Mouse (Mus musculus) embryonic facial prominence, embryonic 13.5 days (tissue): Measurements from ENCODE around the gene Ms4a4b. TPM values are rescaled to one million over a fixed set of nuclear protein-coding genes. Genes with fewer than 3 reads are reported as not detected.
"Not testable (repeated sequence)": the region's sequence is repeated elsewhere in the genome, so short reads cannot be mapped to it uniquely, and the experiment has no call there.

ENCODE experiments used
- ATAC-seq: fragments of 200-750 bp; cut with Nextera tagmentation; 2 replicates; pipeline ENCODE4 v1.8.0; 2017; ENCODE audit warnings: low read depth; ENCODE audit not compliant: insufficient number of reproducible peaks, insufficient read depth, low FRiP score, low TSS enrichment
- H3K27ac ChIP-seq: fragments of 300-500 bp; sonication (generic); 2 replicates; pipeline ENCODE4 v1.5.1; 2015; ENCODE audit warnings: moderate library complexity, mild to moderate bottlenecking, inconsistent platforms
- H3K27me3 ChIP-seq: fragments of 300-500 bp; sonication (generic); 2 replicates; pipeline ENCODE4 v1.6.1; 2015; ENCODE audit warnings: mild to moderate bottlenecking, inconsistent platforms
- H3K36me3 ChIP-seq: fragments of 300-500 bp; sonication (generic); 2 replicates; pipeline ENCODE4 v1.6.1; 2015; ENCODE audit warnings: mild to moderate bottlenecking, inconsistent platforms
- H3K4me1 ChIP-seq: fragments of 300-500 bp; sonication (generic); 2 replicates; pipeline ENCODE4 v1.6.1; 2015; ENCODE audit warnings: inconsistent platforms
- H3K4me2 ChIP-seq: fragments of 300-500 bp; sonication (generic); 2 replicates; pipeline ENCODE4 v1.6.1; 2015; ENCODE audit warnings: moderate library complexity, mild to moderate bottlenecking, inconsistent platforms
- H3K4me3 ChIP-seq: fragments of 300-500 bp; sonication (generic); 2 replicates; pipeline ENCODE4 v1.5.1; 2015; ENCODE audit warnings: mild to moderate bottlenecking, inconsistent platforms
- H3K9ac ChIP-seq: fragments of 300-500 bp; sonication (generic); 2 replicates; pipeline ENCODE4 v1.6.1; 2015; ENCODE audit warnings: mild to moderate bottlenecking, inconsistent platforms
- H3K9me3 ChIP-seq: fragments of 300-500 bp; sonication (generic); 2 replicates; pipeline ENCODE4 v1.6.1; 2016; ENCODE audit warnings: inconsistent platforms
- WGBS: fragments of 180-500 bp; shearing (Covaris S2); methylation state at CpG from one replicate; pipeline ENCODE4 v1.1.7; 2015; ENCODE audit warnings: mixed read lengths; 5-methylcytosine and 5-hydroxymethylcytosine counted together
- polyA plus RNA-seq: library from polyadenylated mRNA; unstranded; fragments of >200 nt; fragmentation: Nextera tagmentation; extraction: Ambion mirVana; gene quantifications from 2 replicates; pipeline ENCODE4 v1.2.1, GENCODE M21; 2015

Gene Ms4a4b
- polyA plus RNA-seq, 1 experiment from 2014 or later = 0.13 TPM

GRCm38 (mm10) chr19:11447238-11447637 lies 3.9 kb downstream of the Ms4a4b start:
- no peaks in the 10 kb centered on the region for H3K4me1 ChIP-seq
- 86% methylated on average over 2 of the region's 2 CpGs for WGBS
- no peak for ATAC-seq

GRCm38 (mm10) chr19:11459041-11459440 lies 15.7 kb downstream of the Ms4a4b start:
- H3K27me3 ChIP-seq, H3K4me3 ChIP-seq, H3K9me3 ChIP-seq, ATAC-seq, H3K4me1 ChIP-seq, H3K9ac ChIP-seq, H3K4me2 ChIP-seq, H3K36me3 ChIP-seq, H3K27ac ChIP-seq: not testable (repeated sequence)
- WGBS = 81% methylated on average over 4 of the region's 4 CpGs

More at GRCm38 (mm10) chr19:11447238-11447637, 3.9 kb downstream of the Ms4a4b start:
- Histone ChIP-seq H3K4me3 (no peak overlapping the region), H3K9me3 (no peaks in the 10 kb centered on the region), H3K4me2 (no peak overlapping the region), H3K27me3 (no peaks in the 10 kb centered on the region), H3K9ac (no peak overlapping the region), H3K36me3 (no peaks in the 10 kb centered on the region), H3K27ac (no peak overlapping the region)

GRCm38 (mm10) chr19:11464795-11465194 lies 21.4 kb downstream of the Ms4a4b start:
- H3K4me3 ChIP-seq, H3K36me3 ChIP-seq, H3K9me3 ChIP-seq, H3K9ac ChIP-seq, H3K27me3 ChIP-seq, H3K4me1 ChIP-seq, ATAC-seq, H3K4me2 ChIP-seq, H3K27ac ChIP-seq: not testable (repeated sequence)
- WGBS = 31% methylated on average over 1 of the region's 1 CpGs

- no peaks in the 10 kb centered on the region for H3K27me3 ChIP-seq
- WGBS = 69% methylated on average over 5 of the region's 5 CpGs
- H3K9ac ChIP-seq = no peak overlapping the region
- no peak for ATAC-seq
- no peak overlapping the region for H3K4me3 ChIP-seq
- H3K27ac ChIP-seq = no peak overlapping the region
- H3K4me2 ChIP-seq = no peak overlapping the region
- no peaks in the 10 kb centered on the region for H3K36me3 ChIP-seq
- H3K9me3 ChIP-seq = no peaks in the 10 kb centered on the region
- H3K4me1 ChIP-seq = no peaks in the 10 kb centered on the region
Observed at GRCm38 (mm10) chr19:11466471-11466870, 23.1 kb downstream of the Ms4a4b start.

GRCm38 (mm10) chr19:11468361-11468760 lies 25.0 kb downstream of the Ms4a4b start:
- not testable (repeated sequence) for H3K27ac ChIP-seq, H3K4me2 ChIP-seq, H3K9me3 ChIP-seq, ATAC-seq, H3K9ac ChIP-seq, H3K4me3 ChIP-seq, H3K4me1 ChIP-seq, H3K27me3 ChIP-seq, H3K36me3 ChIP-seq
- 85% methylated on average over 1 of the region's 1 CpGs for WGBS

- not testable (repeated sequence) for H3K27ac ChIP-seq, H3K4me1 ChIP-seq, H3K9ac ChIP-seq, H3K9me3 ChIP-seq, H3K36me3 ChIP-seq, H3K4me2 ChIP-seq, H3K4me3 ChIP-seq, H3K27me3 ChIP-seq, ATAC-seq
- WGBS = 77% methylated on average over 4 of the region's 4 CpGs
Observed at GRCm38 (mm10) chr19:11469215-11469614, 25.9 kb downstream of the Ms4a4b start, which contains the start of gene Ms4a6c. Gene Ms4a6c, plus strand, starts transcription at chr19:11469366.

- WGBS = 77% methylated on average over 2 of the region's 2 CpGs
- Histone ChIP-seq H3K9ac (no peak overlapping the region), H3K9me3 (no peaks in the 10 kb centered on the region), H3K4me1 (no peaks in the 10 kb centered on the region), H3K36me3 (no peaks in the 10 kb centered on the region), H3K4me2 (no peak overlapping the region), H3K27me3 (no peaks in the 10 kb centered on the region), H3K27ac (no peak overlapping the region), H3K4me3 (no peak overlapping the region)
- no peak for ATAC-seq
Observed at GRCm38 (mm10) chr19:11479714-11480113, 36.4 kb downstream of the Ms4a4b start.

GRCm38 (mm10) chr19:11482684-11483083 lies 39.3 kb downstream of the Ms4a4b start:
- no peak for ATAC-seq
- Histone ChIP-seq H3K4me1 (no peaks in the 10 kb centered on the region), H3K4me2 (no peak overlapping the region), H3K4me3 (no peak overlapping the region), H3K9me3 (no peaks in the 10 kb centered on the region), H3K9ac (no peak overlapping the region), H3K36me3 (no peaks in the 10 kb centered on the region), H3K27me3 (no peaks in the 10 kb centered on the region), H3K27ac (no peak overlapping the region)
- WGBS = 87% methylated on average over 2 of the region's 2 CpGs

GRCm38 (mm10) chr19:11483941-11484340 lies 40.6 kb downstream of the Ms4a4b start:
- ATAC-seq = no peak
- 70% methylated on average over 4 of the region's 4 CpGs for WGBS
- Histone ChIP-seq H3K9me3 (no peaks in the 10 kb centered on the region), H3K4me3 (no peak overlapping the region), H3K4me2 (no peak overlapping the region), H3K4me1 (no peaks in the 10 kb centered on the region), H3K9ac (no peak overlapping the region), H3K27ac (no peak overlapping the region), H3K27me3 (no peaks in the 10 kb centered on the region), H3K36me3 (no peaks in the 10 kb centered on the region)

- Histone ChIP-seq H3K4me2 (no peak overlapping the region), H3K27ac (no peak overlapping the region), H3K9me3 (no peaks in the 10 kb centered on the region), H3K4me3 (no peak overlapping the region), H3K9ac (no peak overlapping the region), H3K27me3 (no peaks in the 10 kb centered on the region), H3K36me3 (no peaks in the 10 kb centered on the region), H3K4me1 (no peaks in the 10 kb centered on the region)
- 77% methylated on average over 3 of the region's 3 CpGs for WGBS
- ATAC-seq = no peak
Observed at GRCm38 (mm10) chr19:11484388-11484787, 41.0 kb downstream of the Ms4a4b start.

- Histone ChIP-seq H3K27me3 (no peaks in the 10 kb centered on the region), H3K9me3 (no peaks in the 10 kb centered on the region), H3K4me1 (no peaks in the 10 kb centered on the region), H3K9ac (no peak overlapping the region), H3K36me3 (no peaks in the 10 kb centered on the region), H3K4me2 (no peak overlapping the region), H3K27ac (no peak overlapping the region), H3K4me3 (no peak overlapping the region)
- 86% methylated on average over 3 of the region's 3 CpGs for WGBS
- no peak for ATAC-seq
Observed at GRCm38 (mm10) chr19:11485266-11485665, 41.9 kb downstream of the Ms4a4b start.

- H3K4me2 ChIP-seq = no peak within 1 kb of the TSS
- ATAC-seq = no peak
- no peaks in the 10 kb centered on the region for H3K36me3 ChIP-seq
- no peaks in the 10 kb centered on the region for H3K27me3 ChIP-seq
- H3K4me1 ChIP-seq = no peaks in the 10 kb centered on the region
- H3K4me3 ChIP-seq = no peak within 1 kb of the TSS
- no peak within 1 kb of the TSS for H3K9ac ChIP-seq
- WGBS = 73% methylated on average over 2 of the region's 2 CpGs
- H3K27ac ChIP-seq = no peak within 1 kb of the TSS
- no peaks in the 10 kb centered on the region for H3K9me3 ChIP-seq
Observed at GRCm38 (mm10) chr19:11485746-11486145, 42.4 kb downstream of the Ms4a4b start, which contains the start of gene Gm8369. Gene Gm8369, plus strand, starts transcription at chr19:11485938.

GRCm38 (mm10) chr19:11486599-11486998 lies 43.2 kb downstream of the Ms4a4b start:
- Histone ChIP-seq H3K36me3 (no peaks in the 10 kb centered on the region), H3K27me3 (no peaks in the 10 kb centered on the region), H3K9me3 (no peaks in the 10 kb centered on the region), H3K4me1 (no peaks in the 10 kb centered on the region), H3K4me3 (no peak overlapping the region), H3K27ac (no peak overlapping the region), H3K4me2 (no peak overlapping the region), H3K9ac (no peak overlapping the region)
- no peak for ATAC-seq
- WGBS = 77% methylated on average over 1 of the region's 1 CpGs
